Mouse (Mus musculus): ENCODE results near the gene Itgb5.

The Itgb5 gene

GRCm38 (mm10) chr16:33844866-33845265 is 15.4 kb downstream of the Itgb5 start:
- no peak for TF ChIP-seq GATA4 (IDR thresholded peaks at IDR 0.05; ENCODE audit: insufficient replicate concordance, low read length)

GRCm38 (mm10) chr16:33853271-33853670 is 23.8 kb downstream of the Itgb5 start:
- TF ChIP-seq GATA4 (IDR thresholded peaks at IDR 0.05; ENCODE audit: insufficient replicate concordance, low read length) = no peak

DNA sequence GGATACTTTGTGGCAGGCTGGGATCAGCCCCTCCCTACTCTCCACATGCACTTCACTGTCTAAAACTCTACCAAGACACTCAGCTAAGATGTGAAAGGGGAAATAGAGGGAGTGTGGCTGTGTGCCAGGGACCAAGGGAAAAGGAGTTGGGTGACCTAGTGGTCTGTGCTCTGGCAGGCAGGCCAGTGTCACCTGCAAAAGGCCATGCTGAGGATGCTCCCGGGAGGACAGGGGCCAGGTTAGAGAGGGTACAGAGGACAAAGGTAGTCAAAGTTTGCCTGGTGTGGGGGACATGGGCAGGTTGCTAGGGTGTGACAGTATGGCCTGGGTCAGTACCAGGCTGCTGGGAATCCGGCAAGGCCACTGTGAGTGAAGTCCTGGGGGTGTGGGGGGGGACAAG is 29.3 kb downstream of the Itgb5 start:
- TF ChIP-seq GATA4 (IDR thresholded peaks at IDR 0.05; ENCODE audit: insufficient replicate concordance, low read length) = no peak

GRCm38 (mm10) chr16:33859380-33859779 is 29.9 kb downstream of the Itgb5 start:
- TF ChIP-seq GATA4 (IDR thresholded peaks at IDR 0.05; ENCODE audit: insufficient replicate concordance, low read length) = no peak

- no peak for TF ChIP-seq GATA4 (IDR thresholded peaks at IDR 0.05; ENCODE audit: insufficient replicate concordance, low read length)
These were observed 30.7 kb downstream of the Itgb5 start for GRCm38 (mm10) chr16:33859988-33860700.

DNA sequence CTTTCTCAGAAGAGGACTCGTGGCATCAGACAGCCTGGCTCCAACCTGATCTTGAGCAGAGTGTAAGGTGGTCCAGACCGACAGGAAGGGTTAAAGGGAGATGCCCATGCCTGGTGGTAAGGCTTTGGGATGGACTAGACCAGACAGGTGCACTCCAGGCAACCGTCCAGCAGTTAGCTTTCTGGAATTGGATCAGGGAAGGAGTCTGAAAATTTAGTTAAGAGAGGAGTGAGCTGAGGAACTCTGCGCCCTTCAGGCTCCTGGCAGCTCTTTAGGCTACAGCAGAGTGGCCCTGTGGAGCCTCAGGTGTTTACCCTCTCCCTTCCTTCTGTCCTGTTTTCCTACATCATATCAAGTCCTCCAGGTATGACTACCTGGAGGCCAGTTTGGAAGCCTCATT is 32.9 kb downstream of the Itgb5 start:
- TF ChIP-seq GATA4 (IDR thresholded peaks at IDR 0.05; ENCODE audit: insufficient replicate concordance, low read length) = no peak

DNA sequence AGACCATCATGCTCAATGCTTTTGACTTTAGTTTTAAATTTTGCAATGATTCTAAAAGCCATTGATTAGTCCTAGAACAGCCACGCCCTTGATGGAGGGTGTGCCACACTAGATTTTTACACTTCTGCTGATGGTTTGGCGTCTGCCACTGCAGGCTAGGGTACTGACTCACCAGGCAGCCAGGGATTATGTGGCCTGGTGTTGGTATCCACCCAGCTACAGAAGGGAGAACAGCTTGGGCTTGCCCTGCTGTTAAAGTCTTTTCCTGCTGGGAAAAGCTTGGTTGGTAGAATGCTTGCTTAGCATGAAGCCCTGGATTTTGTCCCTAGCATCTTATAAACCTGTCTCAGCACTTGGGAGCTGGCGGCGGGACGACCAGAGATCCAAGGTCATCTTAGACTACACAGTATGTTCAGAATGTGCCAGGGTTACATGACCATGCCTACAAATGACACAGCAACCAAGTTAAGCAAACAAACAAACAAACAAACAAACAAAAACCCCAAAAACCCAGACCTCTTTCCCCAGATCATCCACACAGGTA is 33.8 kb downstream of the Itgb5 start:
- no peak for TF ChIP-seq GATA4 (IDR thresholded peaks at IDR 0.05; ENCODE audit: insufficient replicate concordance, low read length)

- TF ChIP-seq GATA4 (IDR thresholded peaks at IDR 0.05; ENCODE audit: insufficient replicate concordance, low read length) = no peak
These were observed 40.8 kb downstream of the Itgb5 start for GRCm38 (mm10) chr16:33870224-33870785.

- no peak for TF ChIP-seq GATA4 (IDR thresholded peaks at IDR 0.05; ENCODE audit: insufficient replicate concordance, low read length)
These were observed 41.7 kb downstream of the Itgb5 start for GRCm38 (mm10) chr16:33870988-33871758.

DNA sequence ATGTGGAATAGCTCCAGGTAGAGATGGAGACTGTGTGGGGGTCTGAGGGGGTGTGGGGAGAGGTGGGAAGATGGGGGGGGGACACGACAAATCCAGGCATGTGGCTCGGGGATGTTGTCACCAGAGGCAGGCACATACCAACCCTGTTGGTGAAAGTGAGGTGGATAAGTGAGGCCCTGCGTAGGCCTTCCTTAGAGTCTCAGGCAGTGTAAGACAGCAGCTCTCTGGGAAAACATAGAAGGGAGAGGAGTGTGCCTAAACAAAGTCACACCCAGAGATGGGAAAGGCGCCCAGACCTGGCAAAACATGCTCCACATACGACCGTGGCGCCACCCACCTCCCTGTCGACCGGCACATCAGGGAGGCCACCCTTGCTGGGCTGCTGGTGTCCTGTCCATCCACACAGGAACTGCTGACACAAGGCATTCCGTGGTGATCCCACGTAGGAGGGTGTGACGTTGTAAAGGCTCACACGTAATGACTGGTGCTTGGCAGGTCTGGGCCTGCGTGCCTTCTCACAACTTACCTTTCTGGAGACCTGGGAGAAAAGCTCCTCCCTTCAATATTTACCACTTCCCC is 42.5 kb downstream of the Itgb5 start:
- no peak for TF ChIP-seq GATA4 (IDR thresholded peaks at IDR 0.05; ENCODE audit: insufficient replicate concordance, low read length)

DNA sequence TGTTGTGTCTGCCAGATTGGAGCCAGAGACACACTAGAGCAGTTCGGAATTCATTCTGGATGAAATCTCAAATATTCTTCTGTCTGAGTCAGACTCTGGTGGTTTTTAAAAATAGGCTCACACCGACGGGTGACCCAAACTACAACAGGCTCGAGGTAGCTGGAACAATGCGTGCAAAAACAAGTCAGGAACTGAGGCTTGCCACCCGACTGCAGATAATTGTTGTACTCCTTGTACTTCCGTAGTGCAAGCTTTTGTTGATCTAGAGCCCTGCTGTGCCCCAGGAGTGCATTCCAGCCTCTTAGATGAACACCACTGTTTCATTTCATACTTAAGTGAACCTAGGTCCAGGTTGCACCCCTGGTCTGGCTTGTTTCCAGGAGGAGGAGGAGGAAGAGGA is 43.8 kb downstream of the Itgb5 start:
- no peak for TF ChIP-seq GATA4 (IDR thresholded peaks at IDR 0.05; ENCODE audit: insufficient replicate concordance, low read length)

DNA sequence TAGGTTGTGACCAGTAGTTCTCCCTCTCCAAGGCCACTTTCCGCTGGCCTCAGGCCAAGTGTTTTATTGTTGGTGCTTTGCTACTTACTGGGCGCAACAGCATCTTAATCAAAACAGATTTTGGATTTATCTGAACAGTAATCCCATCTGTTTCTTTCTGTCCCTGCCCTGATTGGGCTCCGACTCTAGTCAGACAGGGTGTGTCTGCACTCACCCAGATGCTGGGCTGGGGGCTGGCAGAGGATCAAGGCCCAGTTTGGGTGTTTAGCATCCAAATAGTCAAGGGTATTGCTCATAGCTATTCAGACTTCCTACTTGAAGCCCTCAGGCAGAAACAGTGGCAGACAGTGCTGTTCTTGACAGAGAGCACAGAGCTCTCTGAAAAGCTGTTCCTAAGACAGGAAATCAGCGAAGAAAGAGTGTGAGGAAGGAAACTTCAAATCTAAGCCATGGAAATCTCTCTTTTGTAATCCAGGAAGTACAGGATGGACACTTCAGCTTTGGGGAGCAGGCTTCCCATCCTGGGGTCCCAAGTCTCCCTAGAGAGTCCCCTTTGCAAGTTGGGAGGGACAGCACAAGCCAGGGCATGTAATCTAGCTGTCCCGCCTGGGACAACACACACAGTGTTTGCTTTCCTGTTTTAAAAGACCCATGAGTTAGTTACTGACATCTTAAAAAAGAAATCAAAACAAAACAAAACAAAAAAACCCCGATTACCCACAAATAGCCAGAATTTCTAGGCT is 48.7 kb downstream of the Itgb5 start:
- TF ChIP-seq GATA4 (IDR thresholded peaks at IDR 0.05; ENCODE audit: insufficient replicate concordance, low read length) = no peak

- TF ChIP-seq GATA4 (IDR thresholded peaks at IDR 0.05; ENCODE audit: insufficient replicate concordance, low read length) = no peak
These were observed 49.6 kb downstream of the Itgb5 start for GRCm38 (mm10) chr16:33879031-33879430.

GRCm38 (mm10) chr16:33879556-33879955 is 50.1 kb downstream of the Itgb5 start:
- no peak for TF ChIP-seq GATA4 (IDR thresholded peaks at IDR 0.05; ENCODE audit: insufficient replicate concordance, low read length)

GRCm38 (mm10) chr16:33880765-33881164 is 51.3 kb downstream of the Itgb5 start:
- TF ChIP-seq GATA4 (IDR thresholded peaks at IDR 0.05; ENCODE audit: insufficient replicate concordance, low read length) = no peak

Data from liver, adult (tissue).